Comparison of ENCODE assay signal across 9 mouse cellular contexts in the genomic region with DNA sequence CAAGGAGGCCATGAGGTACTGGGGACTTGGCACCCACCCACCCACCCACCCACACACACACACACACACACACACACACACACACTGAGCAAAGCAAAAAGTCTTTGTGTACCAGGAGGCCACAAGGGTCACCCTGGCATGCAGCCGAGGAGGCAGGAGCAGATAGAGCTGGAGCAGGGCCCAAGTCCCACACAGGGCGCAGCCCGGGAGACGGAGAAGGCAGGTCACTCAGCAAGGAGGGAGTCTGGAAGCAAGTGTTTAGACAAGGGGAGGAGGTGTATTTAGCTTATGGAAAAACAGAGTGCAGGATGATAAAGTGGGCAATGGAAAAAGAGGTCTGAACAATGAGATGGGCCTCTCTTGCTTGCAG. TPM values are rescaled to one million over a fixed set of nuclear protein-coding genes. Genes with fewer than 3 reads are reported as not detected.
DNase-seq lines count a peak whose midpoint lies in the region; ATAC-seq lines count a peak whose summit lies in the region.
"Had no signal": no experiment of that assay in that cellular context is flagged by ENCODE, and none has a peak within 500 bp of the region (broad histone marks: within the 10 kb centered on the region; RNA-seq: fewer than 3 reads in every experiment).

No protein-coding gene starts in this region.

- no peak overlapping the region for H3K9ac ChIP-seq in forebrain, embryonic 13.5 days
- no peak overlapping the region for H3K9ac ChIP-seq in forebrain, embryonic 11.5 days (ENCODE audit: low read length)
- H3K9ac ChIP-seq in midbrain, embryonic 14.5 days (replicated peaks; ENCODE audit: low read length): no peak overlapping the region
- no peak overlapping the region for H3K9ac ChIP-seq in hindbrain, embryonic 14.5 days
- H3K9ac ChIP-seq in stomach, embryonic 15.5 days: no peak overlapping the region
- H3K9ac ChIP-seq: embryonic facial prominence, embryonic 13.5 days had no signal

- no peaks in the 10 kb centered on the region; the same call in 1 of the 2 replicates for H3K27me3 ChIP-seq in forebrain, embryonic 13.5 days
- H3K27me3 ChIP-seq in forebrain, embryonic 11.5 days (ENCODE audit: control insufficient read depth, insufficient read depth, low read length): no peaks in the 10 kb centered on the region
- H3K27me3 ChIP-seq in midbrain, embryonic 14.5 days (ENCODE audit: control insufficient read depth, insufficient read depth, low read length): no peaks in the 10 kb centered on the region
- no peaks in the 10 kb centered on the region for H3K27me3 ChIP-seq in midbrain, embryonic 10.5 days (ENCODE audit: low read depth, poor library complexity, severe bottlenecking)
- H3K27me3 ChIP-seq in hindbrain, embryonic 14.5 days (ENCODE audit: control insufficient read depth, insufficient read depth, low read length): no peaks in the 10 kb centered on the region
- H3K27me3 ChIP-seq in stomach, embryonic 15.5 days (replicated peaks): no peaks in the 10 kb centered on the region
- H3K27me3 ChIP-seq: embryonic facial prominence, embryonic 13.5 days had no signal

- no peak for DNase-seq in forebrain, embryonic 11.5 days (ENCODE audit: low spot score)
- DNase-seq in midbrain, embryonic 14.5 days: peak; percentile 52
- DNase-seq in midbrain, embryonic 10.5 days (ENCODE audit: low spot score): no peak
- DNase-seq in hindbrain, embryonic 14.5 days (ENCODE audit: low spot score): no peak
- DNase-seq in embryo, embryonic 9.5 days (ENCODE audit: extremely low spot score): no peak
- DNase-seq in left cerebral cortex, postnatal 14 days (ENCODE audit: low spot score in 2 of 2): no peak

- H3K36me3 ChIP-seq in forebrain, embryonic 13.5 days (ENCODE audit: poor library complexity, severe bottlenecking): no peaks in the 10 kb centered on the region
- no peaks in the 10 kb centered on the region for H3K36me3 ChIP-seq in forebrain, embryonic 11.5 days (ENCODE audit: control insufficient read depth, insufficient read depth, low read length)
- H3K36me3 ChIP-seq in midbrain, embryonic 14.5 days (ENCODE audit: control insufficient read depth, insufficient read depth, low read length): no peaks in the 10 kb centered on the region
- no peaks in the 10 kb centered on the region for H3K36me3 ChIP-seq in midbrain, embryonic 10.5 days
- no peaks in the 10 kb centered on the region for H3K36me3 ChIP-seq in hindbrain, embryonic 14.5 days (replicated peaks; ENCODE audit: control insufficient read depth, insufficient read depth)
- H3K36me3 ChIP-seq in stomach, embryonic 15.5 days: no peaks in the 10 kb centered on the region
- H3K36me3 ChIP-seq: embryonic facial prominence, embryonic 13.5 days had no signal

- 44% methylated on average over 4 of the region's 4 CpGs for WGBS in forebrain, embryonic 13.5 days
- WGBS in forebrain, embryonic 11.5 days: 76% methylated on average over 4 of the region's 4 CpGs
- 60% methylated on average over 4 of the region's 4 CpGs for WGBS in midbrain, embryonic 14.5 days
- 81% methylated on average over 4 of the region's 4 CpGs for WGBS in midbrain, embryonic 10.5 days
- 46% methylated on average over 4 of the region's 4 CpGs for WGBS in hindbrain, embryonic 14.5 days
- 11% methylated on average over 4 of the region's 4 CpGs for WGBS in stomach, embryonic 15.5 days

- peak; percentile 25; the same call in 1 of the 2 replicates for ATAC-seq in forebrain, embryonic 13.5 days
- no peak for ATAC-seq in forebrain, embryonic 11.5 days (replicated peaks; ENCODE audit: low FRiP score)
- peak; percentile 65; the same call in 1 of the 2 replicates for ATAC-seq in midbrain, embryonic 14.5 days (ENCODE audit: low FRiP score, low TSS enrichment)
- ATAC-seq in hindbrain, embryonic 14.5 days (ENCODE audit: low FRiP score): peak; percentile 54; the same call in 1 of the 2 replicates
- ATAC-seq in stomach, embryonic 15.5 days (ENCODE audit: insufficient read depth, low FRiP score, low read depth): peak; percentile 45; the same call in 1 of the 2 replicates

- intact Hi-C loops in left cerebral cortex, postnatal 14 days (cut with DNase I): no loop called here

- H3K9me3 ChIP-seq in forebrain, embryonic 13.5 days (replicated peaks): no peaks in the 10 kb centered on the region
- H3K9me3 ChIP-seq in forebrain, embryonic 11.5 days (ENCODE audit: control insufficient read depth, low read length): no peaks in the 10 kb centered on the region
- H3K9me3 ChIP-seq in midbrain, embryonic 14.5 days (ENCODE audit: control insufficient read depth, low read length): no peaks in the 10 kb centered on the region
- no peaks in the 10 kb centered on the region for H3K9me3 ChIP-seq in midbrain, embryonic 10.5 days (replicated peaks)
- H3K9me3 ChIP-seq in hindbrain, embryonic 14.5 days (ENCODE audit: control insufficient read depth, low read length): no peaks in the 10 kb centered on the region
- no peaks in the 10 kb centered on the region for H3K9me3 ChIP-seq in stomach, embryonic 15.5 days
- H3K9me3 ChIP-seq: embryonic facial prominence, embryonic 13.5 days had no signal

- peaks cover 54% of the 10 kb centered on the region for H3K4me1 ChIP-seq in forebrain, embryonic 13.5 days
- H3K4me1 ChIP-seq in forebrain, embryonic 11.5 days (replicated peaks; ENCODE audit: control insufficient read depth, insufficient read depth, low read length): peaks cover 9% of the 10 kb centered on the region
- peaks cover 11% of the 10 kb centered on the region; the same call in 1 of the 2 replicates for H3K4me1 ChIP-seq in midbrain, embryonic 14.5 days (ENCODE audit: control insufficient read depth, insufficient read depth, low read length)
- H3K4me1 ChIP-seq in midbrain, embryonic 10.5 days: 0 out of 2 replicates have a peak, but pooled peaks cover 2% of the 10 kb centered on the region
- H3K4me1 ChIP-seq in hindbrain, embryonic 14.5 days (replicated peaks; ENCODE audit: control insufficient read depth, insufficient read depth, low read length): peaks cover 23% of the 10 kb centered on the region
- H3K4me1 ChIP-seq in stomach, embryonic 15.5 days: peaks cover 10% of the 10 kb centered on the region

- H3K4me3 ChIP-seq in forebrain, embryonic 13.5 days: no peak overlapping the region
- no peak overlapping the region for H3K4me3 ChIP-seq in forebrain, embryonic 11.5 days (ENCODE audit: low read depth, low read length)
- no peak overlapping the region for H3K4me3 ChIP-seq in midbrain, embryonic 14.5 days (replicated peaks; ENCODE audit: low read depth, low read length)
- H3K4me3 ChIP-seq in midbrain, embryonic 10.5 days: no peak overlapping the region
- no peak overlapping the region for H3K4me3 ChIP-seq in hindbrain, embryonic 14.5 days (replicated peaks; ENCODE audit: low read length)
- no peak overlapping the region for H3K4me3 ChIP-seq in stomach, embryonic 15.5 days (replicated peaks)
- H3K4me3 ChIP-seq: embryonic facial prominence, embryonic 13.5 days had no signal

- H3K27ac ChIP-seq in forebrain, embryonic 13.5 days: peak overlapping the region; percentile 35; the same call in 1 of the 2 replicates
- no peak overlapping the region for H3K27ac ChIP-seq in forebrain, embryonic 11.5 days (ENCODE audit: low read depth, low read length)
- H3K27ac ChIP-seq in midbrain, embryonic 14.5 days (replicated peaks; ENCODE audit: low read depth, low read length): no peak overlapping the region
- H3K27ac ChIP-seq in midbrain, embryonic 10.5 days (replicated peaks): no peak overlapping the region
- H3K27ac ChIP-seq in hindbrain, embryonic 14.5 days: no peak overlapping the region
- H3K27ac ChIP-seq in stomach, embryonic 15.5 days: no peak overlapping the region; the same call in 1 of the 2 replicates
- H3K27ac ChIP-seq: embryonic facial prominence, embryonic 13.5 days had no signal

- no peak overlapping the region for H3K4me2 ChIP-seq in forebrain, embryonic 13.5 days
- no peak overlapping the region for H3K4me2 ChIP-seq in forebrain, embryonic 11.5 days (ENCODE audit: low read depth, low read length, severe bottlenecking)
- no peak overlapping the region for H3K4me2 ChIP-seq in midbrain, embryonic 14.5 days (ENCODE audit: low read length)
- no peak overlapping the region for H3K4me2 ChIP-seq in hindbrain, embryonic 14.5 days (replicated peaks)
- H3K4me2 ChIP-seq in stomach, embryonic 15.5 days: no peak overlapping the region
- H3K4me2 ChIP-seq: embryonic facial prominence, embryonic 13.5 days had no signal

RNA-seq across cellular contexts. Expression of a gene that starts 48.1 kb away (rescaled TPM):
- 5.3 and 5.6 TPM in 2 replicates for polyA plus RNA-seq in forebrain, embryonic 13.5 days (2015; fragmentation: Nextera tagmentation; extraction: Ambion mirVana)
- 1.3 and 2.1 TPM in 2 replicates for polyA plus RNA-seq in forebrain, embryonic 11.5 days (2014; fragmentation: Nextera tagmentation; extraction: Ambion mirVana)
- polyA plus RNA-seq in midbrain, embryonic 14.5 days (2014; fragmentation: Nextera tagmentation; extraction: Ambion mirVana): 13.2 and 15.9 TPM in 2 replicates
- polyA plus RNA-seq in midbrain, embryonic 10.5 days (2016; fragmentation: Nextera tagmentation; extraction: Ambion mirVana): 1.2 and 1.7 TPM in 2 replicates
- polyA plus RNA-seq in hindbrain, embryonic 14.5 days (2014; fragmentation: Nextera tagmentation; extraction: Ambion mirVana): 11.7 and 12.3 TPM in 2 replicates
- polyA plus RNA-seq in stomach, embryonic 15.5 days (2015; fragmentation: Nextera tagmentation; extraction: Ambion mirVana): 6.2 and 6.8 TPM in 2 replicates
- 10 to 100 TPM; 33.6 to 40.8 TPM for total RNA-seq in left cerebral cortex, postnatal 14 days (2021)
